Mouse (Mus musculus) kidney, adult 11 months (tissue): ENCODE results near the gene Olfr549.

Experiments used
- DNase-seq: peaks from one replicate; pipeline ENCODE4 v3.0.0; 2022

The Olfr549 gene

DNA sequence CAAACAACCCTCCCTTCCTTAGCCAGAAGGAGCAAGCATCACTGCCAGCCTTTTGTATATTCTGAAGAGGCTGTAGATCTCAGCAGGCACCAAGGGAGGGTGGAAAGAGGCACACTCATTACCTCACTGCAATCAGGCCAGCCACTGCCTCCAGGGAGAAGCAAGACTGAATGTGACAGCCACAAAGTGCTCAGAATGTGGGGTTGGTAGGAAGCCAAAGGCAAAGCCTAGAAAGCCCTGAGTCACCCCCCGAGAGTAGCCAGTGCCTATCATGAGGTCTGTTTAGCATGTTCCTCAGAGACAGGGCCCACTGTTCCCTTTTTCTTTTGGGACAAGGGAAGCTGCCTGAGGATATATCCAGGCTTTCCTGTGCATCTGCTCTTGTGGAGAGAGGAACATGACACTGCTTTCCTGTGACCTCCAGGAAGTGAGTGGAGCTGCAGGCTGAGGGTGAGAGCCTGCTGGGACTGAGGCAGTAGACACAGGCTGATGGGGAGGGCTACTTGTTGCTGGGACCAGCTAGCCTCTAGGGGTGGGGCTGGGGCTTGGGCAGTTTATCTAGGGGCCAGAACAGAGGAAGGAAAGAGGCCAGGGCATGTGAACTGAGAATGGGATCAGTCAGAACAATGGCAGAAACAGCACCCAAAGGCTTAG is 47.8 kb downstream of the Olfr549 start, which contains the start of gene Olfr552:
Olfr552 (plus strand) TSS at position 393 of the 654 bp plus-strand sequence.
- DNase-seq: no peak
